Mouse (Mus musculus) embryonic facial prominence, embryonic 15.5 days (tissue): Measurements from ENCODE around the gene Mmp15. TPM values are rescaled to one million over a fixed set of nuclear protein-coding genes. Genes with fewer than 3 reads are reported as not detected.
A peak's percentile ranks its signal among the peaks of the same experiment; 100 is the strongest.

ENCODE experiments used
- ATAC-seq: fragments of 200-750 bp; cut with Nextera tagmentation; 2 replicates; pipeline ENCODE4 v1.8.0; 2017; ENCODE audit warnings: low read depth, moderate TSS enrichment; ENCODE audit not compliant: insufficient number of reproducible peaks, low FRiP score, low TSS enrichment
- H3K27ac ChIP-seq: fragments of 300-500 bp; sonication (generic); replicated peaks from 2 replicates; pipeline ENCODE4 v1.5.1; 2015; ENCODE audit warnings: mild to moderate bottlenecking, inconsistent platforms
- H3K27me3 ChIP-seq: fragments of 300-500 bp; sonication (generic); 2 replicates; pipeline ENCODE4 v1.6.1; 2015; ENCODE audit warnings: inconsistent platforms
- H3K36me3 ChIP-seq: fragments of 300-500 bp; sonication (generic); 2 replicates; pipeline ENCODE4 v1.6.1; 2015; ENCODE audit warnings: mild to moderate bottlenecking, inconsistent platforms
- H3K4me1 ChIP-seq: fragments of 300-500 bp; sonication (generic); 2 replicates; pipeline ENCODE4 v1.6.1; 2015; ENCODE audit warnings: inconsistent platforms
- H3K4me2 ChIP-seq: fragments of 300-500 bp; sonication (generic); replicated peaks from 2 replicates; pipeline ENCODE4 v1.6.1; 2015; ENCODE audit warnings: mild to moderate bottlenecking, inconsistent platforms
- H3K4me3 ChIP-seq: fragments of 300-500 bp; sonication (generic); replicated peaks from 2 replicates; pipeline ENCODE4 v1.5.1; 2015; ENCODE audit warnings: mild to moderate bottlenecking, inconsistent platforms
- H3K9ac ChIP-seq: fragments of 300-500 bp; sonication (generic); 2 replicates; pipeline ENCODE4 v1.6.1; 2015; ENCODE audit warnings: inconsistent platforms
- H3K9me3 ChIP-seq: fragments of 300-500 bp; sonication (generic); replicated peaks from 2 replicates; pipeline ENCODE4 v1.6.1; 2016; ENCODE audit warnings: inconsistent platforms
- WGBS: fragments of 180-500 bp; shearing (Covaris S2); methylation state at CpG from one replicate; pipeline ENCODE4 v1.1.7; 2015; 5-methylcytosine and 5-hydroxymethylcytosine counted together
- polyA plus RNA-seq: library from polyadenylated mRNA; unstranded; fragments of >200 nt; fragmentation: Nextera tagmentation; extraction: Ambion mirVana; gene quantifications from 2 replicates; pipeline ENCODE4 v1.2.1, GENCODE M21; 2015

Gene Mmp15
- 12.6 and 13.0 TPM in 2 replicates for polyA plus RNA-seq

GRCm38 (mm10) chr8:95352151-95352870 is at the start of gene Mmp15:
Gene Mmp15 (plus strand): TSS chr8:95352268.
- peak within 1 kb of the TSS; percentile 55 for H3K27ac ChIP-seq
- peaks cover 28% of the 10 kb centered on the region for H3K27me3 ChIP-seq
- peak within 1 kb of the TSS; percentile 59 for H3K9ac ChIP-seq
- ATAC-seq, result peak; percentile 36; the same call in 1 of the 2 replicates
- H3K4me2 ChIP-seq, result peak within 1 kb of the TSS; percentile 99
- peaks cover 41% of the 10 kb centered on the region for H3K4me1 ChIP-seq
- peak within 1 kb of the TSS; percentile 72 for H3K4me3 ChIP-seq
- WGBS, result under 1% methylated on average over 80 of the region's 80 CpGs
- no peaks in the 10 kb centered on the region for H3K9me3 ChIP-seq
- H3K36me3 ChIP-seq, result no peaks in the 10 kb centered on the region

DNA sequence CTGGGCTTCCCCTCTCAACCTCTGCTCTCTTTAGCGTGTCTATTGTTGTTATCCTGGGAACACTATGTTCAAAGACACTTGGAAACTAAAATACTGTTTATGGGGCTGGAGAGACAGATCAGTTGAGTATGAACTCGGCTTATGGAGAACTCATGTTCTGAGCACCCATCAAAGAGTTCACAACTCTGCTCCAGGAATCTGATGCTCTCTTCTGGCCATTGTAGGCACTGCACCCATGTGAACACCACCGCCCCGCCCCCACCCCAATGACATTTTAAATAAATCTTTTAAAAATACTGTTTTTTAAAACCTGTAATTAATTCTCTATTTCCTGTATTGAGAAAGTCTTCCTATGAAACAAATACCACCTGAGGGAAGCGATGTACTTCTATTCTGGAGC is 49.7 kb upstream of the Mmp15 start:
- no peaks in the 10 kb centered on the region for H3K36me3 ChIP-seq
- no peaks in the 10 kb centered on the region for H3K4me1 ChIP-seq
- no peak overlapping the region for H3K4me2 ChIP-seq
- no peak overlapping the region for H3K4me3 ChIP-seq
- no peak overlapping the region for H3K27ac ChIP-seq
- H3K9me3 ChIP-seq, result no peaks in the 10 kb centered on the region
- H3K9ac ChIP-seq, result no peak overlapping the region
- H3K27me3 ChIP-seq, result no peaks in the 10 kb centered on the region
- 16% methylated on average over 5 of the region's 5 CpGs for WGBS
- no peak for ATAC-seq

GRCm38 (mm10) chr8:95305526-95305925 is 46.5 kb upstream of the Mmp15 start:
- no peak overlapping the region for H3K9ac ChIP-seq
- H3K36me3 ChIP-seq, result no peaks in the 10 kb centered on the region
- H3K27me3 ChIP-seq, result no peaks in the 10 kb centered on the region
- no peak for ATAC-seq
- H3K9me3 ChIP-seq, result no peaks in the 10 kb centered on the region
- H3K4me3 ChIP-seq, result no peak overlapping the region
- H3K27ac ChIP-seq, result no peak overlapping the region
- H3K4me1 ChIP-seq, result no peaks in the 10 kb centered on the region
- H3K4me2 ChIP-seq, result no peak overlapping the region
- WGBS, result 64% methylated on average over 4 of the region's 4 CpGs

- no peak within 1 kb of the TSS for H3K27ac ChIP-seq
These were observed 45.6 kb upstream of the Mmp15 start, which contains the start of gene Cngb1 for GRCm38 (mm10) chr8:95306431-95306830. Gene Cngb1 (minus strand): TSS chr8:95306585.

DNA sequence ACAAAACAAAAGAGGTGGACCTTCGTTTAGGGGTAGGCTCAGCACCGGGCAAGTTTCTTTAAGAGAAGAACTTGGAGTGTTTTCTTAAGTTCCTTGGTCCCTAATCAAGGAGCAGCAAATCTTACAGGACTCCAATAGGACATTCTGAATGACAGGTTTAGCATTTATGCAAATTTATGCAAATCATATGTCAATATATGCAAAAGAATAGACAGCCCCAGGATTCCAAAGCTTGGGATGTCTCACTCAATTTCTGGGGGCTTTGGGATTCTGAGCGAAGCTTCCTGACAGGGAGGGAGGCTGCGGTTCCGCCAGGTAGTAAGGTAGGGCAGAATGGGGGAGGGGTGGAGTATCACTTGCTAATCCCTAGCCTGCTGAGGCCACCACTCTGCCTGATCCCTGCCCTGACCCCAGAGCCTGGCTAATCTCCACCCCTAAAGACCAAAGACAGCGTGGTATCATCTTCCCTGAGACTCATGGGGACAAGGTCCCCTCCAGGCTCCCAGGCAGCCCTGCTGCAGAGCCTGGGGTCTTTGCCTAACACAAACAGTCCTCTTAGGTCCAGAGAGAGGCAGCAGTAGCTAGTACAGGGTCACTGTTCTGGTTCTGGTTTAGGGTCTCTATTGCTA is 41.6 kb upstream of the Mmp15 start, which contains the start of gene Tepp:
Gene Tepp, plus strand, starts transcription at position 225 of the 629 bp plus-strand sequence.
- 32% methylated on average over 6 of the region's 6 CpGs for WGBS
- no peaks in the 10 kb centered on the region for H3K9me3 ChIP-seq
- no peak for ATAC-seq
- H3K27ac ChIP-seq, result no peak within 1 kb of the TSS
- no peaks in the 10 kb centered on the region for H3K4me1 ChIP-seq
- no peak within 1 kb of the TSS for H3K4me2 ChIP-seq
- no peak within 1 kb of the TSS for H3K4me3 ChIP-seq
- no peaks in the 10 kb centered on the region for H3K36me3 ChIP-seq
- no peak within 1 kb of the TSS for H3K9ac ChIP-seq
- H3K27me3 ChIP-seq, result no peaks in the 10 kb centered on the region

More at GRCm38 (mm10) chr8:95306431-95306830, 45.6 kb upstream of the Mmp15 start, which contains the start of gene Cngb1:
- 40% methylated on average over 6 of the region's 6 CpGs for WGBS
- Histone ChIP-seq H3K36me3 (no peaks in the 10 kb centered on the region), H3K4me1 (no peaks in the 10 kb centered on the region), H3K9me3 (no peaks in the 10 kb centered on the region), H3K4me2 (no peak within 1 kb of the TSS), H3K9ac (no peak within 1 kb of the TSS), H3K4me3 (no peak within 1 kb of the TSS), H3K27me3 (no peaks in the 10 kb centered on the region)
- no peak for ATAC-seq

- Histone ChIP-seq H3K4me2 (no peak overlapping the region), H3K9me3 (no peaks in the 10 kb centered on the region), H3K36me3 (no peaks in the 10 kb centered on the region), H3K4me3 (no peak overlapping the region), H3K27me3 (no peaks in the 10 kb centered on the region), H3K27ac (no peak overlapping the region), H3K9ac (no peak overlapping the region), H3K4me1 (no peaks in the 10 kb centered on the region)
- WGBS, result 74% methylated on average over 18 of the region's 18 CpGs
- no peak for ATAC-seq
These were observed 39.2 kb upstream of the Mmp15 start for GRCm38 (mm10) chr8:95312836-95313235.

GRCm38 (mm10) chr8:95313857-95314256 is 38.2 kb upstream of the Mmp15 start:
- H3K27ac ChIP-seq, result no peak overlapping the region
- WGBS, result 86% methylated on average over 6 of the region's 6 CpGs
- no peak overlapping the region for H3K4me2 ChIP-seq
- no peak for ATAC-seq
- no peak overlapping the region for H3K9ac ChIP-seq
- H3K4me1 ChIP-seq, result no peaks in the 10 kb centered on the region
- H3K9me3 ChIP-seq, result no peaks in the 10 kb centered on the region
- H3K4me3 ChIP-seq, result no peak overlapping the region
- no peaks in the 10 kb centered on the region for H3K36me3 ChIP-seq
- H3K27me3 ChIP-seq, result no peaks in the 10 kb centered on the region

- no peak for ATAC-seq
- Histone ChIP-seq H3K9me3 (no peaks in the 10 kb centered on the region), H3K4me2 (no peak overlapping the region), H3K9ac (no peak overlapping the region), H3K27me3 (no peaks in the 10 kb centered on the region), H3K27ac (no peak overlapping the region), H3K4me3 (no peak overlapping the region), H3K36me3 (no peaks in the 10 kb centered on the region), H3K4me1 (0 out of 2 replicates have a peak, but pooled peaks cover under 1% of the 10 kb centered on the region)
- WGBS, result 67% methylated on average over 2 of the region's 2 CpGs
These were observed 37.4 kb upstream of the Mmp15 start for GRCm38 (mm10) chr8:95314707-95315106.

DNA sequence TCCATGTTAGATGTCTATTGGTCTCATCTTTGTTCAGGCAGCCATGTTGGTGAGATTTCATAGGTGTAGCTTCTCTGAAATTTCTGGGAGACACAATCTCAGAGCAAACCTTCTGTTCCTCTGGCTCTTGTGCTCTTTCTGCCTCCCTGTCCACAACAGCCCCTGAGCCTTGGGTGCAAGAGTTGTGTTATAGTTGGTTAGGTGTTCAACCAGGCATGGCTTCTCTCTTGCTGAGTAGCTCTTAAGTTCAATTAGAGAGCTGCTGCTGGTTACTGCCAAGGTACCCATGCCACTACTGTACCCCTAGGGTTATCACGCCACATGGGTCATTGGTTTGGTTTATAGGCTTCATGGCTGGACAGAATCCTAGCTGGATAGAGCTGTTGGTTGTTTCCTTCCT is 36.7 kb upstream of the Mmp15 start:
- no peak overlapping the region for H3K4me3 ChIP-seq
- no peaks in the 10 kb centered on the region for H3K27me3 ChIP-seq
- no peaks in the 10 kb centered on the region for H3K36me3 ChIP-seq
- no peak overlapping the region for H3K4me2 ChIP-seq
- H3K27ac ChIP-seq, result no peak overlapping the region
- ATAC-seq, result no peak
- no peaks in the 10 kb centered on the region for H3K9me3 ChIP-seq
- peaks cover 7% of the 10 kb centered on the region for H3K4me1 ChIP-seq
- H3K9ac ChIP-seq, result no peak overlapping the region
- 93% methylated on average over 1 of the region's 1 CpGs for WGBS

DNA sequence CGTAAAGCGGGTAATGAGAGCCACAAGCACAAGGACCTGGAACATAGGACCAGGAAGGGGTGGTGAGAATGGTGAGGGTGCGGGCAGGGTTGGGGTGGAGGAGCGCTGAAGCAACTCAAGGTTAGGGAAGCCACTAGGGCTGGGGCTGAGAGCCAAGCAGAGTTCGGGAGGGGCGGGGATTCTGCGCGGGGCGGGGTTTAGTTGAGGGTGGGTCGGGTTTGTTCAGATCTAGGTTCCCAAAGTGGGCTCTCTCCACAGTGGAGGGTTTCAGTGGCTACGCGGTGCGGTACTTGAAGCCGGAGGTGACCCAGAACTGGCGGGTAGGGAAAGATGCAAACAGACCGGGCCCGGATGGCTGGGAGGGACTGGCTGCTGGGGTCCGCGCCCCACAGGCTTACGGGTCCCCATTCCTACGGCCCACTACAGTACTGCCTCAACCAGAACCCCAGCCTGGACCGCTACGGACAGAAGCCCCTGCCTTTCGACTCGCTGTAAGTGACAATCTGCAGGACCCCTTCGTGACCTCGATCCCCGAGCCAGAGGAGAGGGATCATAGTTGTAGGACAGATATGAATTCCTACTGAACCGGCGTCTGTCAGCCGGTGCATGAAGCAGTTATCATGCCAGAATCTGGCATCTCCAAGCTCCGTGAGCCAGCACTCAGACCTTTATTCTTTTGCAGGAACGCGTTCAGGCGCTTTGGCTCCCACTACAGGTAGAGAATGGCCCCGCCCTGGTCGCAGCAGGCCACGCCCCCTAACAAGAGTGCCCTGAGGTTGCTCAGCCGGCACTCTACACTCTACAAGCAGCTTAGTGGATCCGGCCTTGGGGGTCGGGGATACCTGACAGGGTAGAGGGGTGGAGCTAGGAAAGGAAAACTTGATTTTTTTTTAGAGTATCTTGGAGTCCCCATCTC is 31.6 kb upstream of the Mmp15 start:
- Histone ChIP-seq H3K9me3 (no peaks in the 10 kb centered on the region), H3K27me3 (no peaks in the 10 kb centered on the region), H3K36me3 (peaks cover 12% of the 10 kb centered on the region), H3K4me2 (peak overlapping the region; percentile 94), H3K4me1 (peaks cover 16% of the 10 kb centered on the region), H3K9ac (no peak overlapping the region), H3K27ac (no peak overlapping the region), H3K4me3 (peak overlapping the region; percentile 41)
- 2% methylated on average over 41 of the region's 41 CpGs for WGBS
- ATAC-seq, result peak; percentile 67

GRCm38 (mm10) chr8:95323201-95323600 is 28.9 kb upstream of the Mmp15 start:
- Histone ChIP-seq H3K4me3 (no peak overlapping the region), H3K9ac (no peak overlapping the region), H3K9me3 (no peaks in the 10 kb centered on the region), H3K27ac (no peak overlapping the region), H3K27me3 (no peaks in the 10 kb centered on the region), H3K4me1 (peaks cover 16% of the 10 kb centered on the region), H3K36me3 (peaks cover 39% of the 10 kb centered on the region), H3K4me2 (no peak overlapping the region)
- no peak for ATAC-seq
- WGBS, result 85% methylated on average over 3 of the region's 3 CpGs
